Mouse (Mus musculus) inflammation-experienced regulatory T-cells, adult 6 months (primary cell): Measurements from ENCODE around the gene Tmem214. TPM values are rescaled to one million over a fixed set of nuclear protein-coding genes. Genes with fewer than 3 reads are reported as not detected.

Source experiments
- ATAC-seq: one replicate; pipeline ENCODE4 v1.8.0; 2017
- polyA plus RNA-seq, 3 experiments: library from polyadenylated mRNA; unstranded; fragments of 100-300 nt; shearing (Covaris generic); gene quantifications; one replicate each; pipeline ENCODE4 v1.2.1; 2017

The Tmem214 gene
- polyA plus RNA-seq, 3 experiments from 2014 or later = 23.3 to 26.9 (median 25.2) TPM

- ATAC-seq = peak; percentile 91
These were observed 48.2 kb downstream of the Tmem214 start for GRCm38 (mm10) chr5:30915974-30916433.

- no peak for ATAC-seq
These were observed 49.0 kb downstream of the Tmem214 start for GRCm38 (mm10) chr5:30916841-30917240.

GRCm38 (mm10) chr5:30917348-30917747 lies 49.5 kb downstream of the Tmem214 start:
- ATAC-seq = no peak

GRCm38 (mm10) chr5:30917891-30918670 lies 50.3 kb downstream of the Tmem214 start:
- ATAC-seq = no peak

GRCm38 (mm10) chr5:30918691-30919090 lies 50.9 kb downstream of the Tmem214 start:
- ATAC-seq = no peak

- no peak for ATAC-seq
These were observed 52.2 kb downstream of the Tmem214 start for GRCm38 (mm10) chr5:30919831-30920614.

- ATAC-seq = no peak
These were observed 52.8 kb downstream of the Tmem214 start for GRCm38 (mm10) chr5:30920621-30921020.

- ATAC-seq = peak; percentile 81
These were observed 53.6 kb downstream of the Tmem214 start, which contains the start of gene Khk for GRCm38 (mm10) chr5:30921256-30922033. TSS of gene Khk (plus strand) at chr5:30921431.

- ATAC-seq = no peak
These were observed 54.8 kb downstream of the Tmem214 start for GRCm38 (mm10) chr5:30922581-30923041.

- ATAC-seq = no peak
These were observed 55.3 kb downstream of the Tmem214 start for GRCm38 (mm10) chr5:30923119-30923518.

- ATAC-seq = no peak
These were observed 56.8 kb downstream of the Tmem214 start for GRCm38 (mm10) chr5:30924614-30925013.

- no peak for ATAC-seq
These were observed 57.4 kb downstream of the Tmem214 start for GRCm38 (mm10) chr5:30925217-30925616.

- no peak for ATAC-seq
These were observed 58.3 kb downstream of the Tmem214 start for GRCm38 (mm10) chr5:30926073-30926472.

- no peak for ATAC-seq
These were observed 60.2 kb downstream of the Tmem214 start for GRCm38 (mm10) chr5:30927945-30928529.

Other genes with a start within 250 kb of the Tmem214 start
- 10 to 100 TPM; 13.9 to 16.4 (median 14.8) TPM for gene Slc35f6, start 220.1 kb upstream of the Tmem214 start, polyA plus RNA-seq
- gene Cenpa, start 201.2 kb upstream of the Tmem214 start, polyA plus RNA-seq = 100 to 1,000 TPM in 1 of 3 experiments, 10 to 100 TPM in 2; 31.9 to 201 (median 58.8) TPM
- 1 to 10 TPM in 1 of 3 experiments, under 1 TPM in 1, not detected in 1; 0.13 to 1.5 TPM for gene Dpysl5, start 156.4 kb upstream of the Tmem214 start, polyA plus RNA-seq
- gene Mapre3, start 53.4 kb upstream of the Tmem214 start, polyA plus RNA-seq = 1 to 10 TPM; 2.4 to 5.3 (median 4.0) TPM
- 1 to 10 TPM; 2.7 to 7.0 (median 5.2) TPM for gene Agbl5, start 20.7 kb downstream of the Tmem214 start, polyA plus RNA-seq
- 100 to 1,000 TPM; 283 to 295 (median 294) TPM for gene Ost4, start 39.8 kb downstream of the Tmem214 start, polyA plus RNA-seq
- gene Emilin1, start 45.4 kb downstream of the Tmem214 start, polyA plus RNA-seq = under 1 TPM in 1 of 3 experiments, not detected in 2; 0.84 TPM
- gene Khk, start 53.4 kb downstream of the Tmem214 start, polyA plus RNA-seq = 10 to 100 TPM; 10.8 to 26.3 (median 24.3) TPM
- gene Cgref1, start 77.6 kb downstream of the Tmem214 start, polyA plus RNA-seq = not detected
- gene Preb, start 92.3 kb downstream of the Tmem214 start, polyA plus RNA-seq = 10 to 100 TPM; 56.7 to 79.6 (median 69.0) TPM
- gene Tcf23, start 100.7 kb downstream of the Tmem214 start, polyA plus RNA-seq = not detected
- 10 to 100 TPM; 61.6 to 98.6 (median 81.7) TPM for gene Atraid, start 180.3 kb downstream of the Tmem214 start, polyA plus RNA-seq
- gene Slc5a6, start 180.9 kb downstream of the Tmem214 start, polyA plus RNA-seq = 1 to 10 TPM; 4.9 to 7.0 (median 4.9) TPM
- 10 to 100 TPM in 1 of 3 experiments, 1 to 10 TPM in 2; 5.4 to 11.8 (median 7.8) TPM for gene Cad, start 186.8 kb downstream of the Tmem214 start, polyA plus RNA-seq
- not detected for gene Dnajc5g, start 238.3 kb downstream of the Tmem214 start, polyA plus RNA-seq
- under 1 TPM in 2 of 3 experiments, not detected in 1; 0.45 to 0.57 TPM for gene Slc30a3, start 240.2 kb downstream of the Tmem214 start, polyA plus RNA-seq
- gene Trim54, start 248.7 kb downstream of the Tmem214 start, polyA plus RNA-seq = not detected